Comparison of ENCODE assay signal across 8 mouse cellular contexts in the genomic region with DNA sequence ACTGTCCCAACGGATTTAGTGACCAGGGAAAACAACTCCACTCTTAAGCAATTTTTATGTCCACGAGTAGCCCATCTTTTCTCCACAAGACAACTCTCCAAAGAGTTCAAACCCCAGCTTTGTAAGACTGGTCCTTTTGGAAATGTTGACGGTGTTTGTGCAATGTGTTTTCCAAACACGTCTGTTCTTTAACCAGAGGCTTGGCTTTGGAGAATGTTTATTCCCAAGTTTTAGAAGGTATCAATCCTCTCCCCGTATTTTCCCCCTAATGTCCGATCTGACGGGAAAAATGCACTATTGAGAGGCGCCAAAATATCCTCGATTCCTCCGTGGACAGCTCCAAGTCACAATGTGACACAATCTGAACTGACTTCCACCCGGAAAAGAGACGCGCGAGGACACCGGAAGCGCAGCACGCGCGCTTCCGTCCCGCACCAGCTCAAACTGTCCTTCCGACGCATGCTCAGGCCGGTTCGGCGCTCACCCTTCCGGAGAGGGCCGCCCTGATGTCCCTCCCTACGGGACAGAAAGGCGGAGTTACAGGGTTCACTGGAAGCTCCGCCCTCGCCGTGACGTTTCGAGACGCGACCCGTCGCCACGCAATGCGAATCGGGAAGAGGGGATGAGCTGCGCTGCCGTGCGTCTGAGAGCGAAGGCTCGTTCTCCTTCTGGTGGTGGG. TPM values are rescaled to one million over a fixed set of nuclear protein-coding genes. Genes with fewer than 3 reads are reported as not detected.
DNase-seq lines count a peak whose midpoint lies in the region; ATAC-seq lines count a peak whose summit lies in the region.

A gene (plus strand): TSS at position 570 of the 679 bp plus-strand sequence.

- peak within 1 kb of the TSS; percentile 90 for H3K9ac ChIP-seq in heart, embryonic 13.5 days
- H3K9ac ChIP-seq in liver, embryonic 12.5 days, result peak within 1 kb of the TSS; percentile 88
- peak within 1 kb of the TSS; percentile 72 for H3K9ac ChIP-seq in stomach, embryonic 15.5 days

- peak within 1 kb of the TSS; percentile 91 for H3K27ac ChIP-seq in brown adipose tissue, adult 24 weeks (replicated peaks; ENCODE audit: low read depth, low read length)
- peak within 1 kb of the TSS; percentile 83 for H3K27ac ChIP-seq in heart, embryonic 13.5 days (replicated peaks)
- peak within 1 kb of the TSS; percentile 77 for H3K27ac ChIP-seq in liver, embryonic 12.5 days
- peak within 1 kb of the TSS; percentile 78 for H3K27ac ChIP-seq in stomach, embryonic 15.5 days

- ATAC-seq in heart, embryonic 13.5 days (ENCODE audit: extremely low read depth, insufficient number of reproducible peaks, low FRiP score, low TSS enrichment), result peak; percentile 99
- peak; percentile 100 for ATAC-seq in liver, embryonic 12.5 days
- peak; percentile 100 for ATAC-seq in stomach, embryonic 15.5 days (ENCODE audit: insufficient read depth, low FRiP score, low read depth)

- peak; percentile 96 for DNase-seq in CD4-positive, CD25-positive, alpha-beta regulatory T cell, adult 2 months (ENCODE audit: low read depth, low spot score)
- peak; percentile 49 for DNase-seq in fat pad, adult 2 months (ENCODE audit: extremely low read depth, low read depth, low spot score)
- peak; percentile 99 for DNase-seq in kidney, postnatal 10 days
- DNase-seq in natural killer cell, adult 2 months (ENCODE audit: low spot score in 2 of 2), result peak; percentile 96

- H3K4me2 ChIP-seq in heart, embryonic 13.5 days, result peak within 1 kb of the TSS; percentile 83
- peak within 1 kb of the TSS; percentile 84 for H3K4me2 ChIP-seq in liver, embryonic 12.5 days
- peak within 1 kb of the TSS; percentile 73 for H3K4me2 ChIP-seq in stomach, embryonic 15.5 days

- WGBS in heart, embryonic 13.5 days, result 3% methylated on average over 47 of the region's 47 CpGs
- 2% methylated on average over 47 of the region's 47 CpGs for WGBS in liver, embryonic 12.5 days (ENCODE audit: insufficient replicate concordance)
- WGBS in stomach, embryonic 15.5 days, result 3% methylated on average over 47 of the region's 47 CpGs

- H3K4me3 ChIP-seq in brown adipose tissue, adult 24 weeks (ENCODE audit: insufficient read depth, low read depth, low read length), result peak within 1 kb of the TSS; percentile 94
- peak within 1 kb of the TSS; percentile 84 for H3K4me3 ChIP-seq in heart, embryonic 13.5 days
- H3K4me3 ChIP-seq in liver, embryonic 12.5 days, result peak within 1 kb of the TSS; percentile 94
- peak within 1 kb of the TSS; percentile 81 for H3K4me3 ChIP-seq in stomach, embryonic 15.5 days (replicated peaks)

- no peaks in the 10 kb centered on the region for H3K9me3 ChIP-seq in heart, embryonic 13.5 days
- no peaks in the 10 kb centered on the region for H3K9me3 ChIP-seq in liver, embryonic 12.5 days (replicated peaks)
- no peaks in the 10 kb centered on the region for H3K9me3 ChIP-seq in stomach, embryonic 15.5 days

- H3K27me3 ChIP-seq in heart, embryonic 13.5 days (replicated peaks), result peaks cover 12% of the 10 kb centered on the region
- peaks cover 18% of the 10 kb centered on the region for H3K27me3 ChIP-seq in liver, embryonic 12.5 days (replicated peaks)
- H3K27me3 ChIP-seq in stomach, embryonic 15.5 days (replicated peaks), result no peaks in the 10 kb centered on the region

- H3K36me3 ChIP-seq in heart, embryonic 13.5 days, result peaks cover 6% of the 10 kb centered on the region
- H3K36me3 ChIP-seq in liver, embryonic 12.5 days, result 0 out of 2 replicates have a peak, but pooled peaks cover 3% of the 10 kb centered on the region
- no peaks in the 10 kb centered on the region for H3K36me3 ChIP-seq in stomach, embryonic 15.5 days

- peaks cover 2% of the 10 kb centered on the region; the same call in 1 of the 2 replicates for H3K4me1 ChIP-seq in brown adipose tissue, adult 24 weeks (ENCODE audit: control insufficient read depth, insufficient read depth, insufficient read length, low read length)
- peaks cover 11% of the 10 kb centered on the region for H3K4me1 ChIP-seq in heart, embryonic 13.5 days
- peaks cover 10% of the 10 kb centered on the region for H3K4me1 ChIP-seq in liver, embryonic 12.5 days
- H3K4me1 ChIP-seq in stomach, embryonic 15.5 days, result peaks cover 7% of the 10 kb centered on the region; the same call in 1 of the 2 replicates

RNA-seq across cellular contexts. Expression of the gene that starts here (rescaled TPM):
- polyA plus RNA-seq in brown adipose tissue, adult 24 weeks (2012; ENCODE audit: insufficient read depth, insufficient read length, missing spikeins), result 64.0 and 66.5 TPM in 2 replicates
- 26.7 and 28.4 TPM in 2 replicates for polyA plus RNA-seq in heart, embryonic 13.5 days (2015; fragmentation: Nextera tagmentation; extraction: Ambion mirVana)
- 27.7 TPM in 2 replicates for polyA plus RNA-seq in liver, embryonic 12.5 days (2016; fragmentation: Nextera tagmentation; extraction: Ambion mirVana)
- polyA plus RNA-seq in stomach, embryonic 15.5 days (2015; fragmentation: Nextera tagmentation; extraction: Ambion mirVana), result 37.7 and 37.9 TPM in 2 replicates

Comparison
In these comparisons a context has a peak if more than half of its experiments do, and no peak if none do; other contexts are left out.
1. Peak in every context shown above with its lines: DNase-seq, ATAC-seq, H3K4me3 ChIP-seq and H3K27ac ChIP-seq.
2. DNase-seq: peak in every context shown above with its lines; median percentile 99 in kidney, postnatal 10 days; 96 in CD4-positive, CD25-positive, alpha-beta regulatory T cell, adult 2 months; 96 in natural killer cell, adult 2 months; 49 in fat pad, adult 2 months.